Mouse (Mus musculus): ENCODE data around the gene Lipe. TPM values are rescaled to one million over a fixed set of nuclear protein-coding genes. Genes with fewer than 3 reads are reported as not detected.
A peak's percentile ranks its signal among the peaks of the same experiment; 100 is the strongest.

The Lipe gene
- total and polyA plus RNA-seq, 2 experiments, result 8.7 to 9.8 TPM

GRCm38 (mm10) chr7:25379551-25380351 is 18.8 kb downstream of the Lipe start:
- peaks cover 14% of the 10 kb centered on the region; the same call in 1 of the 2 replicates for H3K36me3 ChIP-seq (ENCODE audit: control insufficient read depth, insufficient read depth, low read length)
- H3K4me1 ChIP-seq (ENCODE audit: control insufficient read depth, insufficient read depth, low read length), result peaks cover 2% of the 10 kb centered on the region; the same call in 1 of the 2 replicates
- WGBS, result 60% methylated on average over 42 of the region's 42 CpGs
- DNase-seq (ENCODE audit: extremely low read depth, low read depth, low spot score), result no peak
- H3K9ac ChIP-seq (ENCODE audit: low read depth, low read length), result peak overlapping the region; percentile 53
- H3K27ac ChIP-seq (replicated peaks; ENCODE audit: insufficient read depth, low read depth, low read length), result 0 out of 2 replicates have a peak overlapping the region, but pooled peaks have one; percentile 5
- TF ChIP-seq CTCF (IDR thresholded peaks at IDR 0.05; ENCODE audit: low read depth, low read length) (no peak; the same call in 1 of the 2 replicates), POLR2A (IDR thresholded peaks at IDR 0.05; ENCODE audit: extremely low read depth, insufficient read depth, low read length) (no peak)
- H3K4me3 ChIP-seq (ENCODE audit: insufficient read depth, low read depth, low read length), result peak overlapping the region; percentile 50
- H3K27me3 ChIP-seq (ENCODE audit: control insufficient read depth, insufficient read depth, low read length), result no peaks in the 10 kb centered on the region
- no peaks in the 10 kb centered on the region for H3K79me2 ChIP-seq (ENCODE audit: control insufficient read depth, insufficient read depth, low read length)

DNA sequence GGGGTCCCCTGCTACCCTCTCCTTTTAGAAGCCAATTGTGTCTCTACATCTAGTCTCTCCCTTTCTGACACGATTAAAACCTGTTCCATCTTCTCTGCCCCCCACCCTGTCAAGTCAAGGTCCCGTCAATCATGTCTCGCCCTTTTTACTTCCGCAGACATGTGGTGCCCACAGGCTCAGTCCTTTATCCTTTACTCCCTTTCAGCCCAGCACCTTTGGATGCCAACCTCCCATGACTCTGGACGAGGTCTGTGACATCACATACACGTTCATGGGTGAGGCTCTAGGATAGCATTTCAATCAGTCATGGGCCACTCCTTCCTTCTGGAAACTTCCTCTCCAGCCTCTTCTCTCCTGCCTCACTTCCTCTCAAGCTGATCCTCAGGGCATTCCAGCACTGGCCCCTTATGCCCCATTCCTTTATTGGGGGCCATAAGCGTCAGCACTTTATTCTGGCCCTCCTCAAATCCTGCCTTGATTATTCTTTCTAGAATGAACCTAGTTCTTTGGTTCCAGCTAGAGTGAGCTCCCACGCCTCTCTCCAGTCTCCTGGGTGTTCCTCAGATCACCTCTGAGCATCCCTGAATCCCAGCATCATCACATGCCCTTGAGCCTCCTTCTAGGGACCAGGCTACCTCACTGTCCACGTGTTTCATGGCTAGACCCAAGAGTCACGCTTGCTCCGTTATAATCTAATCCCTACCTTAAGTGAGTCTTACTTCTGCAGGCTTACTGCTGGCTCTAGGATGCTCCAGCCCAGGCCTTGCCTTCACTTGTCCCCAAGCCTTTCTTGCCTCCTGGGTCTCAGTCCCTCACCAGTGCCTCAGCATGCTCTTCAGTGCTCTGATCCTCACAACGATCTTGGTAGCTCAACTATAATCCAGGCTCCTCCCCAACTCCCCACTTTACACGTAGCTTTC is 20.1 kb downstream of the Lipe start:
- 88% methylated on average over 13 of the region's 13 CpGs for WGBS
- no peak for DNase-seq (ENCODE audit: extremely low read depth, low read depth, low spot score)

DNA sequence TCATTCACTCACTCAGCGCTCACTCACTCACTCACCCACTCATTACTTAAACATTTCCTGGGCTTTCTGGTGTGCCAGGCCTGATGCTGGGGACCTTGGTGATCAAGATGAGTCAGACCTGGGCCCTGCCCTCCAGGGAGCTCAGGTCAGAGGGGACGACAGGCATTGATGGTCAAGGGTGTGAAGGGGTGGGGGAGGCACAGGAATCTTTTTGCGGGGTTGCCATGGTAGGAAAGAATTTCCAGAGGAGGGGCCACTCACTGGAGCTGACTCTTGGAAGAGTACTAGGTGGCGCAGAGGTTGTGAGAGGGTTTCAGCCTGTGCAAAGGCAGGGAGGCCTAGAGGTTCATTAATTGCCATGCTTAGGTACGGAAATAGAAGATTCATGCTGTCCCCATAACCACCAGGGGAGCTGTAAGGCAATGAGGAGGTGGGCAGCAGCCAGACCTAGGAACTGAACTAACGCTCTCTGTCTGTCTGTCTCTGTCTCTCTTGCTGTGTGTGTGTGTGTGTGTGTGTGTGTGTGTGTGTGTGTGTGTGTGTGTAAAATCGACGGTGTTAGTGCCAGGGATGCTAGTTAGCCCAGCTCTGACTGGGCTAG is 21.3 kb downstream of the Lipe start:
- no peaks in the 10 kb centered on the region for H3K79me2 ChIP-seq (ENCODE audit: control insufficient read depth, insufficient read depth, low read length)
- H3K4me3 ChIP-seq (ENCODE audit: insufficient read depth, low read depth, low read length), result no peak overlapping the region
- H3K9ac ChIP-seq (ENCODE audit: low read depth, low read length), result no peak overlapping the region
- DNase-seq (ENCODE audit: extremely low read depth, low read depth, low spot score), result no peak
- H3K4me1 ChIP-seq (ENCODE audit: control insufficient read depth, insufficient read depth, low read length), result peaks cover 2% of the 10 kb centered on the region; the same call in 1 of the 2 replicates
- TF ChIP-seq CTCF (IDR thresholded peaks at IDR 0.05; ENCODE audit: low read depth, low read length) (no peak), POLR2A (IDR thresholded peaks at IDR 0.05; ENCODE audit: extremely low read depth, insufficient read depth, low read length) (no peak)
- WGBS, result 61% methylated on average over 8 of the region's 8 CpGs
- no peaks in the 10 kb centered on the region for H3K27me3 ChIP-seq (ENCODE audit: control insufficient read depth, insufficient read depth, low read length)
- H3K27ac ChIP-seq (replicated peaks; ENCODE audit: insufficient read depth, low read depth, low read length), result no peak overlapping the region
- peaks cover 4% of the 10 kb centered on the region; the same call in 1 of the 2 replicates for H3K36me3 ChIP-seq (ENCODE audit: control insufficient read depth, insufficient read depth, low read length)

More for the DNA sequence above, 20.1 kb downstream of the Lipe start:
- Histone ChIP-seq H3K79me2 (ENCODE audit: control insufficient read depth, insufficient read depth, low read length) (no peaks in the 10 kb centered on the region), H3K27ac (replicated peaks; ENCODE audit: insufficient read depth, low read depth, low read length) (no peak overlapping the region), H3K9ac (ENCODE audit: low read depth, low read length) (no peak overlapping the region), H3K27me3 (ENCODE audit: control insufficient read depth, insufficient read depth, low read length) (no peaks in the 10 kb centered on the region), H3K4me1 (ENCODE audit: control insufficient read depth, insufficient read depth, low read length) (peaks cover 2% of the 10 kb centered on the region; the same call in 1 of the 2 replicates), H3K4me3 (ENCODE audit: insufficient read depth, low read depth, low read length) (no peak overlapping the region), H3K36me3 (ENCODE audit: control insufficient read depth, insufficient read depth, low read length) (peaks cover 10% of the 10 kb centered on the region; the same call in 1 of the 2 replicates)
- TF ChIP-seq CTCF (IDR thresholded peaks at IDR 0.05; ENCODE audit: low read depth, low read length) (no peak), POLR2A (IDR thresholded peaks at IDR 0.05; ENCODE audit: extremely low read depth, insufficient read depth, low read length) (no peak)

- DNase-seq (ENCODE audit: extremely low read depth, low read depth, low spot score), result peak; percentile 69
- no peak overlapping the region for H3K9ac ChIP-seq (ENCODE audit: low read depth, low read length)
- WGBS, result 13% methylated on average over 17 of the region's 17 CpGs
Measured at GRCm38 (mm10) chr7:25376556-25376955, 22.0 kb downstream of the Lipe start.

DNA sequence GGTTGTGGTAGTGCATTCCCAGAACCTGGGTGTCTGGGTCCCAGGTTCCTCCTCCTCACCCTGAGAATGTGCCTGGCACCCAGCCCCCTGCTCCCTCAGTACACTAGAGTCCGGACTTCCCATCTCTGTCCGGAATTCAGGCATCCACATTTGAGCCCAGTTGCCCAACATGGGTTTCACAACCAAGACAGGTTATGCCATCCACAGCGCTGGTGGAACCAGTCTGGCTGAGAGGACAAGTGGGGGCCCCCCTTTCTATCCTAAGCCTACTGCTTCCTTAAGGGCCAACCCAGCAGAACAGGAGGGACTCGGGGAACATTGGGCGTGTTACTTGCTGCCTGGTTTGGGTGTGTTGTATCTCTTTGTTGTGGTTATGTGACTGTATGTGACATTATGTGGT is 26.1 kb downstream of the Lipe start:
- Histone ChIP-seq H3K79me2 (ENCODE audit: control insufficient read depth, insufficient read depth, low read length) (no peaks in the 10 kb centered on the region), H3K36me3 (ENCODE audit: control insufficient read depth, insufficient read depth, low read length) (no peaks in the 10 kb centered on the region), H3K27me3 (ENCODE audit: control insufficient read depth, insufficient read depth, low read length) (peaks cover 14% of the 10 kb centered on the region), H3K4me1 (ENCODE audit: control insufficient read depth, insufficient read depth, low read length) (no peaks in the 10 kb centered on the region), H3K9ac (ENCODE audit: low read depth, low read length) (no peak overlapping the region), H3K27ac (replicated peaks; ENCODE audit: insufficient read depth, low read depth, low read length) (no peak overlapping the region), H3K4me3 (ENCODE audit: insufficient read depth, low read depth, low read length) (no peak overlapping the region)
- TF ChIP-seq POLR2A (IDR thresholded peaks at IDR 0.05; ENCODE audit: extremely low read depth, insufficient read depth, low read length), result no peak
- TF ChIP-seq CTCF (IDR thresholded peaks at IDR 0.05; ENCODE audit: low read depth, low read length), result no peak
- DNase-seq (ENCODE audit: extremely low read depth, low read depth, low spot score), result no peak
- WGBS, result 60% methylated on average over 5 of the region's 5 CpGs

More at GRCm38 (mm10) chr7:25376556-25376955, 22.0 kb downstream of the Lipe start:
- Histone ChIP-seq H3K4me3 (ENCODE audit: insufficient read depth, low read depth, low read length) (no peak overlapping the region), H3K36me3 (ENCODE audit: control insufficient read depth, insufficient read depth, low read length) (no peaks in the 10 kb centered on the region; the same call in 1 of the 2 replicates), H3K27me3 (ENCODE audit: control insufficient read depth, insufficient read depth, low read length) (no peaks in the 10 kb centered on the region), H3K79me2 (ENCODE audit: control insufficient read depth, insufficient read depth, low read length) (no peaks in the 10 kb centered on the region), H3K27ac (replicated peaks; ENCODE audit: insufficient read depth, low read depth, low read length) (no peak overlapping the region), H3K4me1 (ENCODE audit: control insufficient read depth, insufficient read depth, low read length) (peaks cover 2% of the 10 kb centered on the region; the same call in 1 of the 2 replicates)
- TF ChIP-seq CTCF (IDR thresholded peaks at IDR 0.05; ENCODE audit: low read depth, low read length), result no peak
- TF ChIP-seq POLR2A (IDR thresholded peaks at IDR 0.05; ENCODE audit: extremely low read depth, insufficient read depth, low read length), result no peak
